Mouse (Mus musculus) liver, adult (tissue): ENCODE data around the gene Cyp2d11.

Experiments
- GATA4 ChIP-seq: IDR thresholded peaks from 2 replicates; pipeline ENCODE4 v1.6.1; 2014; ENCODE audit warnings: mild to moderate bottlenecking, low read length; ENCODE audit not compliant: insufficient replicate concordance

Cyp2d11 gene

GRCm38 (mm10) chr15:82344971-82345370, 48.9 kb downstream of the Cyp2d11 start:
- no peak for TF ChIP-seq GATA4

GRCm38 (mm10) chr15:82343368-82344287, 50.2 kb downstream of the Cyp2d11 start:
- TF ChIP-seq GATA4, result no peak

GRCm38 (mm10) chr15:82342543-82342935, 51.3 kb downstream of the Cyp2d11 start:
- TF ChIP-seq GATA4, result no peak

- no peak for TF ChIP-seq GATA4
Measured at GRCm38 (mm10) chr15:82341675-82342542, 51.9 kb downstream of the Cyp2d11 start.

- TF ChIP-seq GATA4, result no peak
Measured at GRCm38 (mm10) chr15:82341036-82341501, 52.8 kb downstream of the Cyp2d11 start.

- no peak for TF ChIP-seq GATA4
Measured at GRCm38 (mm10) chr15:82340414-82341035, 53.3 kb downstream of the Cyp2d11 start.

GRCm38 (mm10) chr15:82339634-82340254, 54.1 kb downstream of the Cyp2d11 start:
- no peak for TF ChIP-seq GATA4
